Mouse (Mus musculus) macrophage (primary cell): ENCODE results near the gene Plxnc1. TPM values are rescaled to one million over a fixed set of nuclear protein-coding genes. Genes with fewer than 3 reads are reported as not detected.

Experiments
- H3K27ac ChIP-seq: fragments of 350-480 bp; formaldehyde crosslinking; 2 replicates; pipeline ENCODE4 v1.9.0; 2021
- H3K36me3 ChIP-seq: fragments of 350-480 bp; formaldehyde crosslinking; 2 replicates; pipeline ENCODE4 v1.9.0; 2021; ENCODE audit errors: inconsistent target
- H3K4me3 ChIP-seq: fragments of 350-480 bp; formaldehyde crosslinking; 2 replicates; pipeline ENCODE4 v1.9.0; 2021; ENCODE audit errors: inconsistent target
- H3K79me2 ChIP-seq: fragments of 350-480 bp; formaldehyde crosslinking; 2 replicates; pipeline ENCODE4 v1.9.0; 2021; ENCODE audit errors: inconsistent target
- WGBS: methylation state at CpG from one replicate; pipeline ENCODE4 v1.1.7; 2026; ENCODE audit warnings: inconsistent platforms; ENCODE audit not compliant: missing documents; 5-methylcytosine and 5-hydroxymethylcytosine counted together
- polyA plus RNA-seq: library from polyadenylated mRNA; stranded (reverse); fragments of 250-400 nt; gene quantifications from 3 replicates; pipeline ENCODE4 v1.2.4, GENCODE M21; 2018; ENCODE audit warnings: inconsistent platforms

Gene Plxnc1
- polyA plus RNA-seq, 1 experiment from 2014 or later = 117 TPM

DNA sequence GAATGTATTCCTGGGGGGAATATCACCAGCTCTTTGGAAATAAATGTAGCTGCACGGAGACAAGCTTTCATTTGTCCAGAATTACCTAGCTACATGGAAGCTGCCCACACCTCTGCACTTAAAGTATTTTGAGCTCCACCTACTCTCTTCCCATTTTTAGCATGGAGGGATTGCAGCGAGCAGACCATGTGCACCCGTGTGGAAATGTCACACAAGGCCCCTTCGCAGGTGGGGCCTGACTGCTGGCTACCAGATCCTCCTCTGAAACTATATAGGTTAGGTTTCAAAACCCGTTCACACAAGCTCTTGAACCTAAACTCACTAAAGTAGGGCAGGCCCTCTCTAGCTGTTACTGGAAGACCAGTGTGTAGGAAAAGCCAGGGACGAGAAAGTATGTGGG, 25.6 kb upstream of the Plxnc1 start:
- no peak overlapping the region for H3K4me3 ChIP-seq
- no peaks in the 10 kb centered on the region for H3K79me2 ChIP-seq
- H3K27ac ChIP-seq = no peak overlapping the region
- 88% methylated on average over 6 of the region's 6 CpGs for WGBS
- H3K36me3 ChIP-seq = no peaks in the 10 kb centered on the region

DNA sequence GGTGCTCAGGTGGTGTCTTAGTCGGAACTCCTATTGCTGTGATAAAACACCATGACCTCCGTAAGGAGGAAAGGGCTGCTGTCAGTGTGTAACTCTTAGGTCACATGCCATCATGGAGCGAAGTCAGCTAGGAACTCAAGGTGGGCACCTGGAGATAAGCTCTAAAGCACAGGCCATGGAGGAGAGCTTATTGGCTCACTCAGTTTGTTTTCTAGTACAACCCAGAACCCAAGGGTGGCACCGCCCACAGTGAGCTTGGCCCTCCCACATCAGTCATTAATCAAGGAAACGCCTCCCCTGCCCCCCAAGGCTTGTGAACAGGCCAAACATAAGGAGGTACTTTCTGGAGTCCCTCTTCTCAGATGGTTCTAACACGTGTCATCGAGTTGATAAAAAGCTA, 22.8 kb upstream of the Plxnc1 start:
- 86% methylated on average over 7 of the region's 7 CpGs for WGBS

DNA sequence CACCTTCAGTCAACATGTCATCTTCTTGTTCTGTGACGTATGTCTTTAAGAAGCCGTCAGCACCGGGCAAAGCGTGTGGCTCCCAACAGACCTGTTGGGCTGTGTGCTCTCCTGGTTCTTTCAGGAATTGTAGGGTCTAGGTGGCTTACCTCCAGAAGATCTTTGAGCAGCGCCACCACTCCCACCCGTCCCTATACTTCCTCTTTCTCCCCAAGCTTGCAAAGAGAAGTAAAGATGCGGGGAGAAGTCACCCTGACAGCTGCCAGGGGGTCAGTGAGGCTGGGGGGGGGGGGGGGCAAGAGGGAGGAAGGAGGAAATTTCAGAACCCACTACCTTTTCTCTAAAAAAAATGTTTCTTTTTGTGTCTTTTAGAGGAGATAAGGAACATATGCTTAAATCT, 22.2 kb upstream of the Plxnc1 start:
- Histone ChIP-seq H3K27ac (peak overlapping the region; percentile 70), H3K36me3 (no peaks in the 10 kb centered on the region), H3K79me2 (no peaks in the 10 kb centered on the region), H3K4me3 (no peak overlapping the region)
- WGBS = 29% methylated on average over 7 of the region's 7 CpGs

More for the DNA sequence above, 22.8 kb upstream of the Plxnc1 start:
- peak overlapping the region; percentile 70 for H3K27ac ChIP-seq
- H3K36me3 ChIP-seq = no peaks in the 10 kb centered on the region
- H3K79me2 ChIP-seq = no peaks in the 10 kb centered on the region
- H3K4me3 ChIP-seq = no peak overlapping the region

DNA sequence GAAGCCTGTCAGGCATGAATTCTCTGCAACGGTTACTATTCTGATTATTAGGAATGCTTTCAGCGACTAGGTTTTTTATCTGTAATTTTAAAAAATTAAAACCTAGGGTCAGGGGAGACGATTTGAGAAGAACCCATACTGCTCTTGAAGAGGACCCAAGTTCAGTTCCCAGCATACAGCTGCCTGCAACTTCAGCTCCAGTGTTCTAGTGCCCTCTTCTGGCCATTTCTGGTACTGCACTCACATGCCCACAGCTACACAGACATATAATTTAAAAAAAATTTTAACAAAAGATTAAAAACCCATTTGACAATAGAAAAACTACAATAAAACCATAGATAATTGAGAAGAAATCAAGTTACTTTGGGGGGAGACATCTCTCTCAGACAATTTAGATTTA, 20.5 kb upstream of the Plxnc1 start:
- Histone ChIP-seq H3K79me2 (no peaks in the 10 kb centered on the region), H3K36me3 (no peaks in the 10 kb centered on the region), H3K27ac (no peak overlapping the region), H3K4me3 (no peak overlapping the region)
- 91% methylated on average over 3 of the region's 3 CpGs for WGBS

DNA sequence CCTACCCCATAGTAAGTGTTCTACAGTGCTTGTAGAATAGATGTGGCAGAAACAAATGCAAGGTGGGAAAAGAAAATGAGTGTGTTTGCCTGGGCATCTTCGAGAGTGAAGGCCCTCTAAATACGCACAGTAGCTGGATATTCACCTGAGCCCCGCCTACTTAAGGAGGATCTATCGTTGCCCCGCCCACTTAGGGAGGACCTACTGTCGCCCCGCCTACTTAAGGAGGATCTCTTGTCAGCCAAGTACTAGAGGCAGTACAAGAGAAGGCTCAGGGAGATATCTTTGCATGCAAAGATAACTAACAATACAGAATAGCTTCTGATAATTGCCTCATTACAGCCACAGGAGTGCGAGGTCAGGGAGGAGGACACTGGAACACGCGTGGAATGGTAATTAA, 17.4 kb upstream of the Plxnc1 start:
- H3K4me3 ChIP-seq = no peak overlapping the region
- no peaks in the 10 kb centered on the region for H3K36me3 ChIP-seq
- H3K27ac ChIP-seq = peak overlapping the region; percentile 55; the same call in 1 of the 2 replicates
- WGBS = 94% methylated on average over 10 of the region's 10 CpGs
- H3K79me2 ChIP-seq = no peaks in the 10 kb centered on the region

DNA sequence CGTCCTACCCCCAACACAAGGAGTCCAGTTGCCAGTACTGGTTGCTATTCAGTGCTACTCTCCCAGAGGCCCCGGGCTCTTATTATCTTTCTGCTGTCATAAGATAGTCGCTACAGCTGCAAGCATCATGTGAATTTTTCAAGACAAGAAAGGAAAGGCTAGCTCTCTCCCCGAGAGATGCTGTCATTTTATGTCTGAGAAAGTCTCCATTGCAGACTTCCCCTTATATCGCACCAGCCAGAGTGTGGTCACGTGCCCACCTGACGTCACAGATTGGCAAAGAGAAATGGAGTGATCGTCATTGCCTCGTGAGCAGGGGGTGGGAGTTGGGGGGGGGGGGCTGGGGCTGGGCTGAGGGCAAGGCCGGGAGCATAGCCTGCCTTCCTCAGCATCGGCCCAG, 16.6 kb upstream of the Plxnc1 start:
- no peaks in the 10 kb centered on the region for H3K36me3 ChIP-seq
- 31% methylated on average over 11 of the region's 11 CpGs for WGBS

DNA sequence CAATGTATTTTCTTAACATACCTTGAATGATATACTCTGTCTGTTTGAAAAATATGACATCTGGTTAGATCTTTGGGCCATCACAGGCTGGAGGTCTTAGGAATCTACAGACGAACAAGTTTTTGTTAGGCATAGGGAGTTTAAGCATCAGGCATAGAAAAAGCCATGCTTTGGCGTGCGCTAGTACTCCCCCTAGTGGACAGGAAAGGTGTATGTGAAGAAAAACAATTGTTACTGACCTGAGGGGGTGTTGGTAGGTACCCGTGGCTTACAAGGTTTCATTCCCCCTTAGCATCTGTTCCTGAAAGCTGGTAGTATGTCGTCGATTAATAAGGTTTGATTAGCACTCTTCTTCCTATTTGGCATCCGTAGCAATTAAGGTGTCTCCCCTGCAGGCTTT, 13.7 kb upstream of the Plxnc1 start:
- Histone ChIP-seq H3K4me3 (no peak overlapping the region), H3K36me3 (no peaks in the 10 kb centered on the region), H3K79me2 (no peaks in the 10 kb centered on the region), H3K27ac (no peak overlapping the region)
- WGBS = 16% methylated on average over 7 of the region's 7 CpGs

More for the DNA sequence above, 16.6 kb upstream of the Plxnc1 start:
- Histone ChIP-seq H3K79me2 (no peaks in the 10 kb centered on the region), H3K4me3 (no peak overlapping the region), H3K27ac (peak overlapping the region; percentile 55)

DNA sequence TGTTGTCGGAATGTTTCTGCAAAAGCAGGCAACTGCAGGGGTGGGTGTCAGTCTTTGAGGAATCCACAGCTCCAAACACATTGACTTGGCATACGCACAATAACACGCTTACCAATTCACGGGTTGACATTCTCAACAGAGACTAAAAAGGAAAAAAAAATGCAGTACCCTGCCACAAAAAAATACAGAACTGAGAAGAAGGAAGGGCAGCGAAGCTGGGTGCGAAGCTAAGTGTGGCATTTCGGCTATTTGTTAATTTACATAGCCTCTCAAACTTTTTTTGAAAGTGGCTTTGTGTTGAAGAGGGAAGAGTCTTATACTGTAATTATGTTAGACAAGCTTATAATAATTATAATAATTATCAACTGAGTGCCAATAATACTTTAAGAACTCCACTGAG, 13.1 kb upstream of the Plxnc1 start:
- H3K79me2 ChIP-seq = no peaks in the 10 kb centered on the region
- H3K4me3 ChIP-seq = no peak overlapping the region
- H3K36me3 ChIP-seq = no peaks in the 10 kb centered on the region
- no peak overlapping the region for H3K27ac ChIP-seq
- 77% methylated on average over 7 of the region's 7 CpGs for WGBS

DNA sequence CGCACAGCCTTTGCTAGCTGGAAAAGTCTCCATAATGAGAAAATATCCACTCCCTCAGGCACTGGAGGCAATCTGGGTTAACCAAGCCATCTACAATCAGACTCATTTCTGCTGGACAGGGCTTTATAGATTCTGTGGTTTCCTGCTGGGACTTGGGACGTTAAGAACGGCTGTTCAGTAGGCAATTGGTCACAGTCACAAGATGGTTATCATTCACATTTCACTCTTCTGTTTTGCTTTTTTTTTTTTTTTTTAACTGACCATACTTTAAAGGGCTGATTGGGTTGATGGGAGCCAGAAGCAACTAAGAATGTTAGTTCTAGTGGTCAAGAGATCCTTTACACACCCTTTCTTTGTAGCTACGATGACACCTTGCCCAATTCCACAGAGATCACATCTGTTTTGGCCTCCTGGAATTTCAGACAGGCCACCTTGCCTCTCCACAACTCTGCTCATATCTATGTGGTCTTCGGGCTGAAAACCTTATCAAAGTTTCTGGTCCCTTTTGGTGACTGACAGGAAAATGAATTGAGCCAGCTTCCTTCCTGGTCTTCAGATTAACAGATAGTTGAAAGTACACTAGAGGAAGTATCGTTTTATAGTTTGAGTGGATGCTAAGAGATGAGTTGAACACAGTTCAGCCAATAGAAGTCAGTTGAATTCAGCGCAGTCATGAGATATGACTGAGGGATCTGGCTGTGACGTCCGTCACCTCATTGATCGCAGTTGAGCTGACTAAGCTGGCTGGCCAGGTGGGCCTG, 3.5 kb upstream of the Plxnc1 start:
- H3K79me2 ChIP-seq = peaks cover 4% of the 10 kb centered on the region
- no peak overlapping the region for H3K4me3 ChIP-seq
- no peak overlapping the region for H3K27ac ChIP-seq
- 58% methylated on average over 9 of the region's 10 CpGs for WGBS
- H3K36me3 ChIP-seq = no peaks in the 10 kb centered on the region

DNA sequence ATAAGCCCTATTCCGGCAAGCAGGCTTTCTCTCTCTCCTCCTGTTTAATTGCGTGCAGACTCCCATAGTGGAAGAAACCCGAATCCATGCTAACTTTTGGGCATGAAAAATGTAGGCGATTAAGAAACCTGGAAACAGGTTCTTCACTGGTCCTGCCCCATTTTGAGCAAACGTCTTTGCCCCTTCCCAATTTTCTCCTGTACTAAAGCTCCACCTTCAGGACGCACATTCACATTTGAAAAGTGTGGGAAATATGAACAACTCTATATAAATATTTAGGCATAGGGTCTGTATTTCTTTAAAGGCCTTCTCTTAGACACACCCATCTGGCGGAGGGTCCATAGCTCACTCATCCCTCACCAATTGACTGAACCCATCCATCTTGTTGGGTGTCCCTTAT, 2.8 kb upstream of the Plxnc1 start:
- Histone ChIP-seq H3K4me3 (no peak overlapping the region), H3K36me3 (no peaks in the 10 kb centered on the region), H3K27ac (no peak overlapping the region), H3K79me2 (peaks cover 11% of the 10 kb centered on the region)
- 75% methylated on average over 7 of the region's 7 CpGs for WGBS

DNA sequence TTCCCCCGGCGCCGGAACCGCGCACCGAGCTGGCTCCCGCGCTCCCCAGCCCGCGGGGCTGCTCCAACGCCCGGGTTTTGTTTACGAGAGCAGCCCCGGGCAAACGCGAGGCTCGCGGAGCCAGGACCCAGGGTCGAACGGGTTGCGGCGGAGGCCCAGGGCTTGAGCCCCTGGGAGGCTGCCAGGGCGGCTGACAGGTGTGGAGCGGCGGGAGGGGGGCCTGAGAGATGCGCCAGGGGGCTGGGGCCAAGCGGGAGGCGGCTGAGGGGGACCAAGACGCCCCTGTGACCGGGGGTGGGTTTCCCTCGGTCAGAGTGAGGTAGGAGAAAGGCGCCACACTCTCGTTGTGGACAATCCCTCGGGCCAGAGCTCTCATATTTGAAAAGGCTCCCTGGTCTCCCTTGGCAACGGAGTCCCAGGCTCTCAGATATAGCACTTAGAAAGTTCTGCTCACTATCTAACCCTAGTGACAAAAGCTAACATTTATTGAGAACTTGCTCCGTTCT, 624 bp upstream of the Plxnc1 start:
- Histone ChIP-seq H3K36me3 (no peaks in the 10 kb centered on the region), H3K27ac (no peak overlapping the region), H3K4me3 (no peak overlapping the region), H3K79me2 (peaks cover 32% of the 10 kb centered on the region)
- WGBS = 8% methylated on average over 22 of the region's 36 CpGs

DNA sequence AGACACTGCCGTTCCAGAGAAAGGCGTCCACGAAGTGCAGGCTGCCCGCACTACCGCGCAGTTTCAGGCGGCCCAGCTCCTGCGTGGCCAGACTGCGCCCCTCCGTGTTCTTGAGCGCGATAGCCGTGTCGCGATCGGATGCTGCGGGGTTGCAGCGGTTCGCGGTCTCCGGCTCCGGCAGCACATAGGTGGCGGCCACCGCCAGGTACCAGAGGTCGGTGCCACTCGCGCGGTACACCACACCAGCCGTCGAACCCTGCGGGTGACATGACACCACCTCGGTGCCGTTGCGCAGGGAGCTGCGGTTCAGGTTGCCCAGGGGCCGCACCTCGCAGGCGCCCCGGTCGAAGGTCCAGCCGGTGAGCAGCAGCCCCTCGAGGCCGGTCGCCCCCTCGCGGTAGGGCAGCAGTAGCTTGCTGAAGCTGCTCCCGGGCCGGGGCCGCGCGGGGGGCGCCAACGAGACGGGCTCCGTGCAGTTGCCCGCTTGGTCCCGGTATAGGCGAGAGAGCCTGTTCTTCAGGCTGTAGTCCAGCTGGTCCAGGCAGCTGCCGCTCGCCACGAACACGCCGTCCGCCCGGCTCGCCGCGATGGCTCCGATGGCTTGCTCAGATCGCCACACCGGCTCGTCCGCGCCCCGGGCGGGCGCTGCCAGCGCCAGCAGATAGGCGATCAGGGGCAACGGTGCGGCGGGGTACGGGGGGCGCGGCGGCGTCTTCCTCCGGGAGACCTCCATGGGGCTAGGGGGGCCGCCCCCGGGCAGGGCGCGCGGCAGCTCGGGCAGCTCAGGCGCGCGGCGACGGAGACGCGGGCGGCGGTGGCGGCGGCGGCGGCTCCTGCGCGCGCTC, 567 bp downstream of the Plxnc1 start:
- WGBS = under 1% methylated on average over 106 of the region's 110 CpGs
- Histone ChIP-seq H3K27ac (peak overlapping the region; percentile 83), H3K36me3 (no peaks in the 10 kb centered on the region), H3K4me3 (peak overlapping the region; percentile 87), H3K79me2 (peaks cover 44% of the 10 kb centered on the region)

DNA sequence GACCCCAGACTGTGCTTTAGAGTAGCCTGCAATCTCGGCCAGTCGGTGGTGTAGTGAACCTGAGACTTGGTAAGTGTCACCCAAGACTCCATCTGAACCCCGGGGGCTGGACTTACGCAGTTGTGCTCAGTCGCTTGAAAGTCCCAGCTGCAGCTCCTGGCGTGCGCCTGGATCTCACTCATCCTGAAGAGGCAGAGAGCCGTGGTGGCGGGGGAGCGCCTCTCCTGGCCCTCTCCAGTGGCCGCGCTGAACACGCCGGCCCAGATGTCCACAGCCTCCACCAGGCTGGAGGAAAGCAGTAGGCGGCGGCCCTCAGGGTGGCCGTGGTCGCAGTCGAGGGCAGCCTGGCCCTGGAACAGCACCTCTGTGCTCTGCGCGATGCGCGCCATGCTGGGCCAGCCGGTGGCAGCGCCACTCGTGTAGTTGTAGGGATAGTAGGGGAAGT, 1.2 kb downstream of the Plxnc1 start:
- WGBS = under 1% methylated on average over 26 of the region's 26 CpGs
- no peaks in the 10 kb centered on the region for H3K36me3 ChIP-seq
- H3K27ac ChIP-seq = peak overlapping the region; percentile 83
- peaks cover 51% of the 10 kb centered on the region for H3K79me2 ChIP-seq
- peak overlapping the region; percentile 87 for H3K4me3 ChIP-seq

DNA sequence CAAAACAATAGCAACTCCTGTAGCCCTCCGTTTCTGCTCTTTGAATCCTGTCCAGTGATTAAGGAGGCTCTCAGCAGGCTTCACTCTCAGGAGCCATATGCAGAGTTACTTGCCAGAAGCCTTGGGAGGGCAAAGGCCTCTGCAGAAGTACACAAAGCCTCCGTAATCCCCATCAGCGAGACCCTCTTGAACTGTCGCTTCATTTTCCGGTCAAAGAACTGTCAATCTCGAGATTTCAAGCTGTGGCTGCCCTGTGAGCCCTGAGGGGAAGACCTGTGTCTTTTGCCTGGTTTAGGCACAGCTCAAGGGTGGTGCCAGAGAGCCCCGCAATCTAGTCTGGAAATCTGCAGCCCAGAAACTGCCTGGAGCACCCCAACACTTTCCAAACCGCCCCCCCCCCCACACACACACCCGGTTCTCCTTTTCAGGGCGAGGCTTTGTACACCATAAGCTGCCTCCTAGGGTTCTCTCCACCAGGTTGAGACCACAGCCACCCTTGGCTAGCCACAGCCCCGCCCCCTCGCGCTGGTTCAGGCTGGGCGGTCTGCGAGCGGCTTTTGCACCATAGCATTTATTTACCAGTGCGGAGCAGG, 2.1 kb downstream of the Plxnc1 start:
- Histone ChIP-seq H3K4me3 (peak overlapping the region; percentile 87), H3K79me2 (peaks cover 60% of the 10 kb centered on the region), H3K36me3 (no peaks in the 10 kb centered on the region), H3K27ac (peak overlapping the region; percentile 83)
- 4% methylated on average over 17 of the region's 17 CpGs for WGBS
